Mouse (Mus musculus): ENCODE measurements around the gene Gm19345.

DNA sequence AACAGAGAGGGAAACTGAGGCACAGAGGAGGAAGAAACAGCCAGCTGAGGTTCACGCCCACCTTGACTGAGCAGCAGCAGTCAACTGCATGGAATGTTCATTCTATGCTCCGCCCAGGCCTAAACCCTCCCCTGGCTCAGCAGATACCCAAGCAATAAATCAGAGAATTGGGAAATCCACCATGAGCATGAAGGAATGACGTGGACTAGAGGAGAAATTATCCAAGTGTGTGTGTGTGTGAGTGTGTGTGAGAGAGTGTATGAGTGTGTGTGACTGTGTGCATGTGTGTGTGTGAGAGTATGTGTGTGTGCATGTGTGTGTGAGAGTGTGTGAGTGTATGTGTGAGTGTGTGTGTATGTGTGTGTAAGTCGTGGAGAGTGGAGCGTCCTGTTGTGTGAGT, 33.4 kb upstream of the Gm19345 start:
- TF ChIP-seq POLR2A (IDR thresholded peaks at IDR 0.05; ENCODE audit: extremely low read depth, insufficient read depth, low read length), result no peak
- TF ChIP-seq CTCF (IDR thresholded peaks at IDR 0.05; ENCODE audit: low read depth, low read length), result no peak

Measured in liver, adult 2 months (tissue).